Mouse (Mus musculus) limb, embryonic 12.5 days (tissue): ENCODE measurements around the gene Rnaseh2c. TPM values are rescaled to one million over a fixed set of nuclear protein-coding genes. Genes with fewer than 3 reads are reported as not detected.
A peak's percentile ranks its signal among the peaks of the same experiment; 100 is the strongest.

Source experiments
- ATAC-seq: fragments of 200-750 bp; cut with Nextera tagmentation; 2 replicates; pipeline ENCODE4 v1.8.0; 2017; ENCODE audit warnings: low read depth, moderate TSS enrichment; ENCODE audit not compliant: insufficient number of reproducible peaks, insufficient read depth, low FRiP score, low TSS enrichment
- H3K27ac ChIP-seq: fragments of 300-500 bp; sonication (generic); 2 replicates; pipeline ENCODE4 v1.5.1; 2016; ENCODE audit warnings: mild to moderate bottlenecking, moderate library complexity
- H3K27me3 ChIP-seq: fragments of 300-500 bp; sonication (generic); 2 replicates; pipeline ENCODE4 v1.6.1; 2016; ENCODE audit warnings: mild to moderate bottlenecking, moderate library complexity
- H3K36me3 ChIP-seq: fragments of 300-500 bp; sonication (generic); 2 replicates; pipeline ENCODE4 v1.6.1; 2016; ENCODE audit warnings: mild to moderate bottlenecking, moderate library complexity
- H3K4me1 ChIP-seq: fragments of 300-500 bp; sonication (generic); replicated peaks from 2 replicates; pipeline ENCODE4 v1.6.1; 2016
- H3K4me2 ChIP-seq: fragments of 300-500 bp; sonication (generic); 2 replicates; pipeline ENCODE4 v1.6.1; 2016; ENCODE audit warnings: mild to moderate bottlenecking, moderate library complexity
- H3K4me3 ChIP-seq: fragments of 300-500 bp; sonication (generic); replicated peaks from 2 replicates; pipeline ENCODE4 v1.5.1; 2016; ENCODE audit warnings: mild to moderate bottlenecking
- H3K9ac ChIP-seq: fragments of 300-500 bp; sonication (generic); replicated peaks from 2 replicates; pipeline ENCODE4 v1.6.1; 2016; ENCODE audit warnings: mild to moderate bottlenecking, moderate library complexity
- H3K9me3 ChIP-seq: fragments of 300-500 bp; sonication (generic); 2 replicates; pipeline ENCODE4 v1.6.1; 2016; ENCODE audit warnings: mild to moderate bottlenecking, moderate library complexity
- WGBS: fragments of 180-500 bp; shearing (Covaris S2); methylation state at CpG from one replicate; pipeline ENCODE4 v1.1.7; 2016; 5-methylcytosine and 5-hydroxymethylcytosine counted together
- polyA plus RNA-seq: library from polyadenylated mRNA; unstranded; fragments of >200 nt; fragmentation: Nextera tagmentation; extraction: Ambion mirVana; gene quantifications from 2 replicates; pipeline ENCODE4 v1.2.1, GENCODE M21; 2016

Gene Rnaseh2c
- polyA plus RNA-seq, 1 experiment from 2014 or later, result 193 TPM

GRCm38 (mm10) chr19:5579971-5580370 lies 21.7 kb upstream of the Rnaseh2c start:
- H3K4me3 ChIP-seq, result no peak overlapping the region
- no peaks in the 10 kb centered on the region for H3K36me3 ChIP-seq
- H3K4me2 ChIP-seq, result no peak overlapping the region
- H3K9ac ChIP-seq, result no peak overlapping the region
- WGBS, result 74% methylated on average over 4 of the region's 4 CpGs
- no peaks in the 10 kb centered on the region for H3K9me3 ChIP-seq
- H3K4me1 ChIP-seq, result no peaks in the 10 kb centered on the region
- peaks cover 9% of the 10 kb centered on the region; the same call in 1 of the 2 replicates for H3K27me3 ChIP-seq
- ATAC-seq, result no peak
- no peak overlapping the region for H3K27ac ChIP-seq

GRCm38 (mm10) chr19:5580776-5581175 lies 20.9 kb upstream of the Rnaseh2c start:
- no peaks in the 10 kb centered on the region for H3K9me3 ChIP-seq
- WGBS, result 86% methylated on average over 6 of the region's 6 CpGs
- no peak overlapping the region for H3K4me2 ChIP-seq
- no peaks in the 10 kb centered on the region for H3K4me1 ChIP-seq
- H3K27me3 ChIP-seq, result peaks cover 15% of the 10 kb centered on the region; the same call in 1 of the 2 replicates
- ATAC-seq, result no peak
- H3K36me3 ChIP-seq, result no peaks in the 10 kb centered on the region
- H3K27ac ChIP-seq, result no peak overlapping the region
- no peak overlapping the region for H3K4me3 ChIP-seq
- no peak overlapping the region for H3K9ac ChIP-seq

- Histone ChIP-seq H3K9ac (no peak overlapping the region), H3K4me3 (no peak overlapping the region), H3K9me3 (no peaks in the 10 kb centered on the region), H3K27ac (no peak overlapping the region), H3K4me1 (no peaks in the 10 kb centered on the region), H3K4me2 (no peak overlapping the region), H3K36me3 (no peaks in the 10 kb centered on the region), H3K27me3 (peaks cover 15% of the 10 kb centered on the region; the same call in 1 of the 2 replicates)
- 82% methylated on average over 2 of the region's 2 CpGs for WGBS
- ATAC-seq, result no peak
Observed at GRCm38 (mm10) chr19:5581995-5582394, 19.7 kb upstream of the Rnaseh2c start.

- Histone ChIP-seq H3K36me3 (no peaks in the 10 kb centered on the region), H3K9me3 (no peaks in the 10 kb centered on the region), H3K4me2 (no peak overlapping the region), H3K9ac (no peak overlapping the region), H3K4me1 (no peaks in the 10 kb centered on the region), H3K27ac (no peak overlapping the region), H3K4me3 (no peak overlapping the region), H3K27me3 (0 out of 2 replicates have a peak, but pooled peaks cover 8% of the 10 kb centered on the region)
- ATAC-seq, result no peak
- WGBS, result 75% methylated on average over 9 of the region's 9 CpGs
Observed at GRCm38 (mm10) chr19:5589159-5589558, 12.5 kb upstream of the Rnaseh2c start.

GRCm38 (mm10) chr19:5591888-5592287 lies 9.8 kb upstream of the Rnaseh2c start:
- no peak overlapping the region for H3K9ac ChIP-seq
- H3K4me3 ChIP-seq, result no peak overlapping the region

GRCm38 (mm10) chr19:5599224-5599623 lies 2.4 kb upstream of the Rnaseh2c start:
- Histone ChIP-seq H3K9me3 (no peaks in the 10 kb centered on the region), H3K4me3 (no peak overlapping the region), H3K27ac (no peak overlapping the region), H3K9ac (no peak overlapping the region), H3K4me2 (no peak overlapping the region), H3K27me3 (no peaks in the 10 kb centered on the region), H3K4me1 (peaks cover 13% of the 10 kb centered on the region), H3K36me3 (peaks cover 14% of the 10 kb centered on the region)
- no peak for ATAC-seq
- 73% methylated on average over 4 of the region's 4 CpGs for WGBS

More at GRCm38 (mm10) chr19:5591888-5592287, 9.8 kb upstream of the Rnaseh2c start:
- H3K27ac ChIP-seq, result no peak overlapping the region
- no peaks in the 10 kb centered on the region for H3K9me3 ChIP-seq
- WGBS, result 89% methylated on average over 6 of the region's 6 CpGs
- no peaks in the 10 kb centered on the region for H3K4me1 ChIP-seq
- no peaks in the 10 kb centered on the region for H3K27me3 ChIP-seq
- no peaks in the 10 kb centered on the region for H3K36me3 ChIP-seq
- ATAC-seq, result no peak
- H3K4me2 ChIP-seq, result no peak overlapping the region

- H3K4me2 ChIP-seq, result no peak overlapping the region
- H3K4me3 ChIP-seq, result peak overlapping the region; percentile 97; the same call in 1 of the 2 replicates
- peaks cover 17% of the 10 kb centered on the region for H3K4me1 ChIP-seq
- ATAC-seq, result no peak
- H3K36me3 ChIP-seq, result peaks cover 58% of the 10 kb centered on the region
- H3K9ac ChIP-seq, result no peak overlapping the region
- WGBS, result 84% methylated on average over 7 of the region's 7 CpGs
- no peak overlapping the region for H3K27ac ChIP-seq
- H3K9me3 ChIP-seq, result no peaks in the 10 kb centered on the region
- H3K27me3 ChIP-seq, result no peaks in the 10 kb centered on the region
Observed at GRCm38 (mm10) chr19:5603664-5604063, 2.0 kb downstream of the Rnaseh2c start.

- Histone ChIP-seq H3K4me2 (no peak overlapping the region), H3K27me3 (no peaks in the 10 kb centered on the region), H3K9me3 (no peaks in the 10 kb centered on the region), H3K36me3 (peaks cover 62% of the 10 kb centered on the region), H3K4me1 (peaks cover 24% of the 10 kb centered on the region), H3K27ac (no peak overlapping the region), H3K9ac (no peak overlapping the region), H3K4me3 (no peak overlapping the region)
- no peak for ATAC-seq
- 96% methylated on average over 7 of the region's 7 CpGs for WGBS
Observed at GRCm38 (mm10) chr19:5605126-5605525, 3.5 kb downstream of the Rnaseh2c start.

GRCm38 (mm10) chr19:5606196-5606595 lies 4.5 kb downstream of the Rnaseh2c start:
- Histone ChIP-seq H3K27me3 (no peaks in the 10 kb centered on the region), H3K4me2 (no peak overlapping the region), H3K36me3 (peaks cover 62% of the 10 kb centered on the region), H3K27ac (no peak overlapping the region), H3K9ac (peak overlapping the region; percentile 23; the same call in 1 of the 2 replicates), H3K4me3 (no peak overlapping the region), H3K9me3 (no peaks in the 10 kb centered on the region), H3K4me1 (peaks cover 32% of the 10 kb centered on the region)
- ATAC-seq, result no peak
- WGBS, result 85% methylated on average over 8 of the region's 8 CpGs

GRCm38 (mm10) chr19:5607705-5608410 lies 6.2 kb downstream of the Rnaseh2c start:
- Histone ChIP-seq H3K9ac (no peak overlapping the region), H3K36me3 (peaks cover 62% of the 10 kb centered on the region), H3K4me3 (no peak overlapping the region), H3K27me3 (no peaks in the 10 kb centered on the region), H3K27ac (no peak overlapping the region), H3K9me3 (no peaks in the 10 kb centered on the region), H3K4me1 (peaks cover 26% of the 10 kb centered on the region), H3K4me2 (no peak overlapping the region)
- 96% methylated on average over 26 of the region's 26 CpGs for WGBS
- ATAC-seq, result no peak

GRCm38 (mm10) chr19:5608707-5609106 lies 7.0 kb downstream of the Rnaseh2c start:
- Histone ChIP-seq H3K4me2 (peak overlapping the region; percentile 69), H3K36me3 (peaks cover 54% of the 10 kb centered on the region), H3K9ac (peak overlapping the region; percentile 79), H3K27ac (peak overlapping the region; percentile 98), H3K4me1 (peaks cover 19% of the 10 kb centered on the region), H3K4me3 (peak overlapping the region; percentile 65), H3K27me3 (no peaks in the 10 kb centered on the region), H3K9me3 (no peaks in the 10 kb centered on the region)
- no peak for ATAC-seq
- WGBS, result 97% methylated on average over 13 of the region's 13 CpGs

- Histone ChIP-seq H3K9me3 (no peaks in the 10 kb centered on the region), H3K27me3 (no peaks in the 10 kb centered on the region), H3K4me1 (peaks cover 19% of the 10 kb centered on the region), H3K36me3 (peaks cover 49% of the 10 kb centered on the region), H3K9ac (peak overlapping the region; percentile 79), H3K4me3 (peak overlapping the region; percentile 65), H3K4me2 (peak overlapping the region; percentile 69), H3K27ac (peak overlapping the region; percentile 98)
- WGBS, result 63% methylated on average over 10 of the region's 10 CpGs
- ATAC-seq, result no peak
Observed at GRCm38 (mm10) chr19:5609171-5609546, 7.5 kb downstream of the Rnaseh2c start.
